In genomic region chr4:145286369-145287120, GRCm38 (mm10) we compare ENCODE assay signal across 9 mouse cellular contexts. TPM values are rescaled to one million over a fixed set of nuclear protein-coding genes. Genes with fewer than 3 reads are reported as not detected.
DNase-seq lines count a peak whose midpoint lies in the region; ATAC-seq and TF ChIP-seq lines count a peak whose summit lies in the region.
"Had no signal": no experiment of that assay in that cellular context is flagged by ENCODE, and none has a peak within 500 bp of the region (broad histone marks: within the 10 kb centered on the region; RNA-seq: fewer than 3 reads in every experiment).

No protein-coding gene starts in this region.

- H3ac ChIP-seq in myocyte (ENCODE audit: control insufficient read depth, insufficient read length), result no peak overlapping the region

- H3K4me3 ChIP-seq in heart, postnatal 0 days (ENCODE audit: low read depth, low read length), result no peak overlapping the region
- no peak overlapping the region for H3K4me3 ChIP-seq in liver, adult 2 months (ENCODE audit: insufficient read depth, low read depth, low read length)
- H3K4me3 ChIP-seq in myocyte, result no peak overlapping the region
- no peak overlapping the region for H3K4me3 ChIP-seq in stomach, embryonic 16.5 days (replicated peaks; ENCODE audit: low read length)
- H3K4me3 ChIP-seq: erythroblast, embryonic 14.5 days had no signal

- peak; percentile 74 for ATAC-seq in CD4-positive, CD25-positive, alpha-beta regulatory T cell, adult 4 months
- ATAC-seq in heart, postnatal 0 days (ENCODE audit: insufficient read depth, low read depth), result peak; percentile 60
- peak; percentile 29; the same call in 1 of the 2 replicates for ATAC-seq in stomach, embryonic 16.5 days (ENCODE audit: insufficient read depth, low FRiP score)

- no peaks in the 10 kb centered on the region for H3K4me1 ChIP-seq in heart, postnatal 0 days (ENCODE audit: control insufficient read depth, insufficient read depth)
- peaks cover 9% of the 10 kb centered on the region; the same call in 1 of the 2 replicates for H3K4me1 ChIP-seq in liver, adult 2 months (ENCODE audit: control insufficient read depth, insufficient read depth, low read length)
- no peaks in the 10 kb centered on the region for H3K4me1 ChIP-seq in stomach, embryonic 16.5 days (ENCODE audit: control insufficient read depth, insufficient read depth, low read length)

- 41% methylated on average over 4 of the region's 4 CpGs for WGBS in heart, postnatal 0 days
- 26% methylated on average over 4 of the region's 4 CpGs for WGBS in liver, adult 2 months
- WGBS in stomach, embryonic 16.5 days, result 44% methylated on average over 4 of the region's 4 CpGs

- H3K36me3 ChIP-seq in heart, postnatal 0 days (replicated peaks; ENCODE audit: control insufficient read depth, insufficient read depth, low read length), result no peaks in the 10 kb centered on the region
- no peaks in the 10 kb centered on the region for H3K36me3 ChIP-seq in liver, adult 2 months (ENCODE audit: control insufficient read depth, insufficient read depth, low read length)
- no peaks in the 10 kb centered on the region for H3K36me3 ChIP-seq in myocyte (ENCODE audit: control insufficient read depth, insufficient read depth)
- H3K36me3 ChIP-seq in stomach, embryonic 16.5 days (ENCODE audit: control insufficient read depth, insufficient read depth, low read length), result no peaks in the 10 kb centered on the region

- no peaks in the 10 kb centered on the region for H3K27me3 ChIP-seq in heart, postnatal 0 days (ENCODE audit: control insufficient read depth, insufficient read depth, low read length)
- no peaks in the 10 kb centered on the region for H3K27me3 ChIP-seq in liver, adult 2 months (ENCODE audit: control insufficient read depth, insufficient read depth, low read length)
- no peaks in the 10 kb centered on the region for H3K27me3 ChIP-seq in myocyte (ENCODE audit: control insufficient read depth, insufficient read depth, insufficient read length)
- H3K27me3 ChIP-seq in stomach, embryonic 16.5 days (ENCODE audit: control insufficient read depth, insufficient read depth, low read length), result no peaks in the 10 kb centered on the region

- no peaks in the 10 kb centered on the region for H3K79me2 ChIP-seq in liver, adult 2 months (ENCODE audit: control insufficient read depth, insufficient read depth, low read length)
- H3K79me2 ChIP-seq in myocyte (ENCODE audit: control insufficient read depth, insufficient read depth), result no peaks in the 10 kb centered on the region

- no peak for TF ChIP-seq EP300 in heart, postnatal 0 days (IDR thresholded peaks at IDR 0.05; ENCODE audit: low read depth)

- TF ChIP-seq CTCF in heart, postnatal 0 days (IDR thresholded peaks at IDR 0.05; ENCODE audit: low read depth), result peak; percentile 92
- peak; percentile 42 for TF ChIP-seq CTCF in liver, adult 2 months (IDR thresholded peaks at IDR 0.05; ENCODE audit: low read depth, low read length)

- no peak overlapping the region for H3K27ac ChIP-seq in heart, postnatal 0 days (ENCODE audit: low read depth)
- H3K27ac ChIP-seq in liver, adult 2 months (replicated peaks; ENCODE audit: insufficient read depth, low read depth, low read length), result 0 out of 2 replicates have a peak overlapping the region, but pooled peaks have one; percentile 20
- H3K27ac ChIP-seq in stomach, embryonic 16.5 days (ENCODE audit: low read length), result no peak overlapping the region

- no peak overlapping the region for H3K4me2 ChIP-seq in heart, postnatal 0 days (ENCODE audit: low read depth, low read length)
- H3K4me2 ChIP-seq in myocyte (ENCODE audit: low read depth), result no peak overlapping the region
- no peak overlapping the region for H3K4me2 ChIP-seq in stomach, embryonic 16.5 days (ENCODE audit: low read depth, low read length)

- no peak for TF ChIP-seq POLR2A in liver, adult 2 months (IDR thresholded peaks at IDR 0.05; ENCODE audit: extremely low read depth, insufficient read depth, low read length)
- TF ChIP-seq POLR2A in myocyte (IDR thresholded peaks at IDR 0.05; ENCODE audit: insufficient read length, low read depth), result no peak

- H3K9me3 ChIP-seq in heart, postnatal 0 days (replicated peaks; ENCODE audit: control insufficient read depth, low read length), result no peaks in the 10 kb centered on the region
- H3K9me3 ChIP-seq in stomach, embryonic 16.5 days (replicated peaks; ENCODE audit: control insufficient read depth, low read length), result no peaks in the 10 kb centered on the region

- peak; percentile 80 for DNase-seq in adrenal gland, postnatal 10 days
- DNase-seq in fat pad, adult 2 months (ENCODE audit: extremely low read depth, low read depth, low spot score), result peak; percentile 63
- DNase-seq in heart, postnatal 0 days (ENCODE audit: low spot score), result peak; percentile 60
- DNase-seq in kidney, postnatal 10 days, result peak; percentile 78
- DNase-seq in liver, adult 2 months (ENCODE audit: extremely low read depth, low read depth, low spot score), result peak; percentile 85

- H3K9ac ChIP-seq in heart, postnatal 0 days (replicated peaks; ENCODE audit: low read depth, low read length), result no peak overlapping the region
- no peak overlapping the region for H3K9ac ChIP-seq in liver, adult 2 months (ENCODE audit: low read depth, low read length)
- no peak overlapping the region for H3K9ac ChIP-seq in stomach, embryonic 16.5 days (ENCODE audit: low read length)

TF ChIP-seq in myocyte, 11 proteins besides CTCF, POLR2A, EP300 and RAD21:
- no peak for TF ChIP-seq TCF12 (IDR thresholded peaks at IDR 0.05; ENCODE audit: insufficient read depth, poor library complexity, severe bottlenecking)
- peak; percentile 93 for TF ChIP-seq CEBPB (IDR thresholded peaks at IDR 0.05; ENCODE audit: insufficient read depth, poor library complexity, severe bottlenecking)
- TF ChIP-seq MYOD1 (IDR thresholded peaks at IDR 0.05; ENCODE audit: control insufficient read depth in 1 of 3, insufficient read length in 2 of 3, low read depth in 2 of 3), result no peak
- no peak for TF ChIP-seq SRF (IDR thresholded peaks at IDR 0.05; ENCODE audit: control insufficient read depth, insufficient read length, low read depth)
TF ChIP-seq in myocyte: peak in this region for 1.

RNA-seq across cellular contexts. Expression of gene Tnfrsf8, which starts 28.4 kb away (rescaled TPM):
- 10 to 100 TPM; 11.5 to 26.5 TPM for polyA plus RNA-seq in CD4-positive, CD25-positive, alpha-beta regulatory T cell, adult 4 months (2017; shearing (Covaris generic))
- under 1 TPM; 0.21 to 0.24 TPM for total RNA-seq in adrenal gland, postnatal 10 days (2021)
- not detected in 2 replicates for total RNA-seq in heart, postnatal 0 days (2014; rRNA removed; ENCODE audit: low replicate concordance)
- 0.04 and 0.05 TPM in 2 replicates for polyA plus RNA-seq in heart, postnatal 0 days (2015; fragmentation: Nextera tagmentation; extraction: Ambion mirVana)
- 0.09 TPM in 1 of 2 replicates, not detected in the other for total RNA-seq in liver, adult 2 months (2014; rRNA removed)
- 0.02 TPM in 1 of 2 replicates, not detected in the other for polyA plus RNA-seq in liver, adult 2 months (2012; rRNA removed)
- polyA plus RNA-seq in myocyte (2012; fragmentation: generic; extraction: Trizol), result 0.02 TPM
- 0.05 and 0.06 TPM in 2 replicates for polyA plus RNA-seq in stomach, embryonic 16.5 days (2015; fragmentation: Nextera tagmentation; extraction: Ambion mirVana)
- polyA plus RNA-seq: erythroblast, embryonic 14.5 days had no signal

RNA-seq across cellular contexts. Expression of gene Tnfrsf1b, which starts 39.9 kb away (rescaled TPM):
- 100 to 1,000 TPM; 115 to 174 TPM for polyA plus RNA-seq in CD4-positive, CD25-positive, alpha-beta regulatory T cell, adult 4 months (2017; shearing (Covaris generic))
- total RNA-seq in adrenal gland, postnatal 10 days (2021), result 10 to 100 TPM in 1 of 2 experiments, 1 to 10 TPM in 1; 8.3 to 10.3 TPM
- 11.1 and 26.5 TPM in 2 replicates for total RNA-seq in heart, postnatal 0 days (2014; rRNA removed; ENCODE audit: low replicate concordance)
- polyA plus RNA-seq in heart, postnatal 0 days (2015; fragmentation: Nextera tagmentation; extraction: Ambion mirVana), result 2.0 TPM in 2 replicates
- 10.8 and 14.9 TPM in 2 replicates for total RNA-seq in liver, adult 2 months (2014; rRNA removed)
- 16.8 and 16.9 TPM in 2 replicates for polyA plus RNA-seq in liver, adult 2 months (2012; rRNA removed)
- polyA plus RNA-seq in myocyte (2012; fragmentation: generic; extraction: Trizol), result 9.7 TPM
- 7.9 and 8.3 TPM in 2 replicates for polyA plus RNA-seq in stomach, embryonic 16.5 days (2015; fragmentation: Nextera tagmentation; extraction: Ambion mirVana)

Comparison
In these comparisons a context has a peak if more than half of its experiments do, and no peak if none do; other contexts are left out.
1. RNA of gene Tnfrsf8, which starts 28.4 kb away (polyA plus RNA-seq): 11.5 to 26.5 TPM in CD4-positive, CD25-positive, alpha-beta regulatory T cell, adult 4 months; 0.05 to 0.06 TPM in stomach, embryonic 16.5 days, 0.04 to 0.05 TPM in heart, postnatal 0 days, 0.02 TPM in liver, adult 2 months and 0.02 TPM in myocyte (single experiment); every median in the first group is over 10 times any median in the second.
2. Peak in every context shown above with its lines, with median percentiles within 50 percentile points of each other: ATAC-seq and DNase-seq.